Mouse (Mus musculus) frontal cortex, adult (tissue): ENCODE measurements at regions not wholly inside any gene's neighbourhood (a gene's known extent, or its start where the extent isn't known, plus 50 kb on each side); places are given as distances from the start of the nearest gene placed in this dataset.
A peak's percentile ranks its signal among the peaks of the same experiment; 100 is the strongest.

Experiments used
- ATAC-seq: cut with Nextera tagmentation; 2 replicates; pipeline ENCODE4 v1.9.2; 2017; ENCODE audit warnings: mild to moderate bottlenecking, moderate library complexity, mixed read lengths; ENCODE audit not compliant: low TSS enrichment

GRCm38 (mm10) chr15:94219907-94220306, 245.3 kb downstream of the Adamts20 start:
- ATAC-seq, result no peak

- ATAC-seq, result no peak
Observed at GRCm38 (mm10) chr15:94216703-94217102, 248.5 kb downstream of the Adamts20 start.

GRCm38 (mm10) chr15:94214440-94214839, 250.8 kb downstream of the Adamts20 start:
- no peak for ATAC-seq

GRCm38 (mm10) chr15:94213393-94213792, 251.8 kb downstream of the Adamts20 start:
- ATAC-seq, result no peak

GRCm38 (mm10) chr15:94208476-94208875, 256.7 kb downstream of the Adamts20 start:
- ATAC-seq, result no peak

- no peak for ATAC-seq
Observed at GRCm38 (mm10) chr15:94206454-94206853, 258.8 kb downstream of the Adamts20 start.

GRCm38 (mm10) chr15:94205309-94205893, 259.8 kb downstream of the Adamts20 start:
- no peak for ATAC-seq

GRCm38 (mm10) chr15:94190081-94190488, 275.1 kb downstream of the Adamts20 start:
- peak; percentile 72 for ATAC-seq

- ATAC-seq, result no peak
Observed at GRCm38 (mm10) chr15:94187588-94187987, 277.6 kb downstream of the Adamts20 start.

GRCm38 (mm10) chr15:94183663-94184375, 281.4 kb downstream of the Adamts20 start:
- ATAC-seq, result no peak

- no peak for ATAC-seq
Observed at GRCm38 (mm10) chr15:94174083-94174482, 291.1 kb downstream of the Adamts20 start.

GRCm38 (mm10) chr15:94160806-94161205, 304.4 kb downstream of the Adamts20 start:
- ATAC-seq, result peak; percentile 98

- ATAC-seq, result no peak
Observed at GRCm38 (mm10) chr15:94139534-94139958, 325.7 kb downstream of the Adamts20 start.

GRCm38 (mm10) chr15:94137159-94137952, 327.9 kb downstream of the Adamts20 start:
- ATAC-seq, result peak; percentile 50; the same call in 1 of the 2 replicates

GRCm38 (mm10) chr15:94112801-94113200, 352.4 kb downstream of the Adamts20 start:
- ATAC-seq, result no peak

- ATAC-seq, result no peak
Observed at GRCm38 (mm10) chr15:94107186-94107716, 358.0 kb downstream of the Adamts20 start.

- no peak for ATAC-seq
Observed at GRCm38 (mm10) chr15:94090644-94091043, 374.6 kb downstream of the Adamts20 start.

- ATAC-seq, result no peak
Observed at GRCm38 (mm10) chr15:94089856-94090255, 375.4 kb downstream of the Adamts20 start.

- ATAC-seq, result no peak
Observed at GRCm38 (mm10) chr15:94082369-94082768, 382.8 kb downstream of the Adamts20 start.

- ATAC-seq, result no peak
Observed at GRCm38 (mm10) chr15:94077056-94077455, 388.2 kb downstream of the Adamts20 start.

GRCm38 (mm10) chr15:94074161-94074950, 390.9 kb downstream of the Adamts20 start:
- ATAC-seq, result no peak
